Mouse (Mus musculus): ENCODE data around the gene Nat8f2. TPM values are rescaled to one million over a fixed set of nuclear protein-coding genes. Genes with fewer than 3 reads are reported as not detected.
"Not testable (repeated sequence)": the region's sequence is repeated elsewhere in the genome, so short reads cannot be mapped to it uniquely, and the experiment has no call there.

Nat8f2 gene
- total RNA-seq (2012; rRNA removed) = 0.03 and 0.12 TPM in 2 replicates
- polyA plus RNA-seq (2012; ENCODE audit: insufficient read depth in 1 of 2, insufficient read length in 2 of 2, low read depth in 1 of 2, low replicate concordance in 2 of 2, missing spikeins in 1 of 2) = under 1 TPM in 1 of 2 experiments, not detected in 1; 0.06 TPM

- H3K27ac ChIP-seq (ENCODE audit: control insufficient read depth, low read depth, low read length); H3K4me3 ChIP-seq (ENCODE audit: control insufficient read depth in 1 of 2, insufficient read depth in 1 of 2, low read depth in 2 of 2, low read length in 2 of 2); H3K36me3 ChIP-seq (ENCODE audit: control insufficient read depth in 1 of 2, insufficient read depth in 2 of 2, low read length in 2 of 2); H3K4me1 ChIP-seq (ENCODE audit: control insufficient read depth in 1 of 2, insufficient read depth in 2 of 2, low read length in 2 of 2); H3K9me3 ChIP-seq (replicated peaks; ENCODE audit: insufficient read depth, low read length); H3K79me2 ChIP-seq (ENCODE audit: control insufficient read depth, insufficient read depth, low read length, poor library complexity); DNase-seq (ENCODE audit: low read depth, low spot score); H3K27me3 ChIP-seq (ENCODE audit: control insufficient read depth in 1 of 2, insufficient read depth in 2 of 2, low read length in 2 of 2); H3K9ac ChIP-seq (ENCODE audit: control insufficient read depth, low read depth, low read length, poor library complexity, severe bottlenecking): not testable (repeated sequence)
Observed at GRCm38 (mm10) chr6:85869006-85869405, at the start of gene Nat8f2. Gene Nat8f2 (minus strand): TSS chr6:85869158.

GRCm38 (mm10) chr6:85918341-85918740 lies 49.4 kb upstream of the Nat8f2 start:
- H3K4me3 ChIP-seq (ENCODE audit: control insufficient read depth in 1 of 2, insufficient read depth in 1 of 2, low read depth in 2 of 2, low read length in 2 of 2); H3K36me3 ChIP-seq (ENCODE audit: control insufficient read depth in 1 of 2, insufficient read depth in 2 of 2, low read length in 2 of 2); H3K9ac ChIP-seq (ENCODE audit: control insufficient read depth, low read depth, low read length, poor library complexity, severe bottlenecking); H3K4me1 ChIP-seq (ENCODE audit: control insufficient read depth in 1 of 2, insufficient read depth in 2 of 2, low read length in 2 of 2); H3K27ac ChIP-seq (ENCODE audit: control insufficient read depth, low read depth, low read length); H3K27me3 ChIP-seq (ENCODE audit: control insufficient read depth in 1 of 2, insufficient read depth in 2 of 2, low read length in 2 of 2); H3K9me3 ChIP-seq (replicated peaks; ENCODE audit: insufficient read depth, low read length); DNase-seq (ENCODE audit: low read depth, low spot score): not testable (repeated sequence)
- H3K79me2 ChIP-seq (ENCODE audit: control insufficient read depth, insufficient read depth, low read length, poor library complexity) = peaks cover 13% of the 10 kb centered on the region

- peaks cover 8 to 9% of the 10 kb centered on the region in 2 experiments; a peak in 3 of 4 replicates for H3K4me1 ChIP-seq (ENCODE audit: control insufficient read depth in 1 of 2, insufficient read depth in 2 of 2, low read length in 2 of 2)
- peaks cover 2 to 9% of the 10 kb centered on the region in 2 experiments for H3K36me3 ChIP-seq (ENCODE audit: control insufficient read depth in 1 of 2, insufficient read depth in 2 of 2, low read length in 2 of 2)
- no peak for TF ChIP-seq NELFE (IDR thresholded peaks at IDR 0.05; ENCODE audit: low read depth, low read length)
- no peak for TF ChIP-seq USF2 (IDR thresholded peaks at IDR 0.05; ENCODE audit: borderline replicate concordance in 1 of 2, insufficient read depth in 1 of 2, low read depth in 1 of 2, low read length in 2 of 2)
- 0 out of 2 replicates have a peak, but pooled peaks have one; percentile 22 for TF ChIP-seq ZNF384 (IDR thresholded peaks at IDR 0.05; ENCODE audit: low read depth, low read length)
- no peaks in the 10 kb centered on the region for H3K27me3 ChIP-seq (ENCODE audit: control insufficient read depth in 1 of 2, insufficient read depth in 2 of 2, low read length in 2 of 2)
- H3K9ac ChIP-seq (ENCODE audit: control insufficient read depth, low read depth, low read length, poor library complexity, severe bottlenecking) = peak overlapping the region; percentile 73
- peak overlapping the region; percentile 59 to 71 for H3K4me3 ChIP-seq (ENCODE audit: control insufficient read depth in 1 of 2, insufficient read depth in 1 of 2, low read depth in 2 of 2, low read length in 2 of 2)
- peak overlapping the region; percentile 77 for H3K27ac ChIP-seq (ENCODE audit: control insufficient read depth, low read depth, low read length)
- DNase-seq (ENCODE audit: low read depth, low spot score) = no peak
- H3K9me3 ChIP-seq (replicated peaks; ENCODE audit: insufficient read depth, low read length) = no peaks in the 10 kb centered on the region
- peaks cover 13% of the 10 kb centered on the region for H3K79me2 ChIP-seq (ENCODE audit: control insufficient read depth, insufficient read depth, low read length, poor library complexity)
Observed at GRCm38 (mm10) chr6:85916596-85916995, 47.6 kb upstream of the Nat8f2 start.

GRCm38 (mm10) chr6:85915539-85916513 lies 46.9 kb upstream of the Nat8f2 start, which contains the start of gene Nat8f1:
Gene Nat8f1 (minus strand): TSS chr6:85915687.
- peak; percentile 95 for DNase-seq (ENCODE audit: low read depth, low spot score)
- not testable (repeated sequence) for H3K27me3 ChIP-seq (ENCODE audit: control insufficient read depth in 1 of 2, insufficient read depth in 2 of 2, low read length in 2 of 2)
- peak within 1 kb of the TSS; percentile 77 for H3K27ac ChIP-seq (ENCODE audit: control insufficient read depth, low read depth, low read length)
- TF ChIP-seq EP300 (IDR thresholded peaks at IDR 0.05; ENCODE audit: low read depth in 1 of 2, low read length in 2 of 2) (peak; percentile 19 to 43; a peak in 2 of 4 replicates), GATA1 (IDR thresholded peaks at IDR 0.05; ENCODE audit: low read depth, low read length) (peak; percentile 67), NELFE (IDR thresholded peaks at IDR 0.05; ENCODE audit: low read depth, low read length) (peak; percentile 57), TBP (IDR thresholded peaks at IDR 0.05; ENCODE audit: low read depth, low read length) (peak; percentile 87), ELF1 (IDR thresholded peaks at IDR 0.05; ENCODE audit: low read depth, low read length) (peak; percentile 83), ZMIZ1 (IDR thresholded peaks at IDR 0.05; ENCODE audit: low read depth, low read length) (peak; percentile 84), SIN3A (IDR thresholded peaks at IDR 0.05; ENCODE audit: low read length) (peak; percentile 77), TAL1 (IDR thresholded peaks at IDR 0.05; ENCODE audit: low read length) (peak; percentile 66), TCF12 (IDR thresholded peaks at IDR 0.05; ENCODE audit: low read depth, low read length) (peak; percentile 50), ETS1 (IDR thresholded peaks at IDR 0.05; ENCODE audit: low read depth, low read length) (peak; percentile 28; the same call in 1 of the 2 replicates), POLR2AphosphoS2 (IDR thresholded peaks at IDR 0.05; ENCODE audit: low read length) (peak; percentile 59; the same call in 1 of the 2 replicates), USF1 (IDR thresholded peaks at IDR 0.05; ENCODE audit: low read depth, low read length) (peak; percentile 80), POLR2A (IDR thresholded peaks at IDR 0.05; ENCODE audit: control insufficient read depth in 1 of 2, insufficient read depth in 1 of 2, low read depth in 1 of 2, low read length in 2 of 2, poor library complexity in 1 of 2) (peak; percentile 70 to 78), MXI1 (IDR thresholded peaks at IDR 0.05; ENCODE audit: low read depth, low read length) (peak; percentile 46), MYC (IDR thresholded peaks at IDR 0.05; ENCODE audit: low read depth, low read length) (peak; percentile 71; the same call in 1 of the 2 replicates)

More at GRCm38 (mm10) chr6:85915539-85916513, 46.9 kb upstream of the Nat8f2 start, which contains the start of gene Nat8f1:
- H3K4me3 ChIP-seq (ENCODE audit: control insufficient read depth in 1 of 2, insufficient read depth in 1 of 2, low read depth in 2 of 2, low read length in 2 of 2) = peak within 1 kb of the TSS; percentile 71 to 80
- H3K36me3 ChIP-seq (ENCODE audit: control insufficient read depth in 1 of 2, insufficient read depth in 2 of 2, low read length in 2 of 2); H3K4me1 ChIP-seq (ENCODE audit: control insufficient read depth in 1 of 2, insufficient read depth in 2 of 2, low read length in 2 of 2); H3K9me3 ChIP-seq (replicated peaks; ENCODE audit: insufficient read depth, low read length): not testable (repeated sequence)
- peak within 1 kb of the TSS; percentile 73 for H3K9ac ChIP-seq (ENCODE audit: control insufficient read depth, low read depth, low read length, poor library complexity, severe bottlenecking)
- peaks cover 13% of the 10 kb centered on the region for H3K79me2 ChIP-seq (ENCODE audit: control insufficient read depth, insufficient read depth, low read length, poor library complexity)
